Mouse (Mus musculus) neural tube, embryonic 14.5 days (tissue): Measurements from ENCODE around the gene Rabgap1l. TPM values are rescaled to one million over a fixed set of nuclear protein-coding genes. Genes with fewer than 3 reads are reported as not detected.

Source experiments
- ATAC-seq: fragments of 200-750 bp; cut with Nextera tagmentation; 2 replicates; pipeline ENCODE4 v1.8.0; 2017; ENCODE audit warnings: low read depth, mild to moderate bottlenecking, moderate TSS enrichment, moderate library complexity
- H3K27ac ChIP-seq: fragments of 300-500 bp; sonication (generic); 2 replicates; pipeline ENCODE4 v1.5.1; 2014; ENCODE audit warnings: low read depth, mild to moderate bottlenecking, control low read depth, low read length, moderate library complexity, mixed read lengths
- H3K27me3 ChIP-seq: fragments of 300-500 bp; sonication (generic); 2 replicates; pipeline ENCODE4 v1.6.1; 2014; ENCODE audit warnings: low read length; ENCODE audit not compliant: control insufficient read depth, insufficient read depth
- H3K36me3 ChIP-seq: fragments of 300-500 bp; sonication (generic); 2 replicates; pipeline ENCODE4 v1.6.1; 2014; ENCODE audit warnings: low read length, mixed read lengths; ENCODE audit not compliant: control insufficient read depth, insufficient read depth
- H3K4me1 ChIP-seq: fragments of 300-500 bp; sonication (generic); 2 replicates; pipeline ENCODE4 v1.6.1; 2014; ENCODE audit warnings: low read length; ENCODE audit not compliant: control insufficient read depth, insufficient read depth
- H3K4me2 ChIP-seq: fragments of 300-500 bp; sonication (generic); 2 replicates; pipeline ENCODE4 v1.6.1; 2014; ENCODE audit warnings: mild to moderate bottlenecking, low read depth, low read length, control low read depth
- H3K4me3 ChIP-seq: fragments of 300-500 bp; sonication (generic); 2 replicates; pipeline ENCODE4 v1.5.1; 2014; ENCODE audit warnings: low read depth, low read length, control low read depth, mixed read lengths
- H3K9ac ChIP-seq: fragments of 300-500 bp; sonication (generic); replicated peaks from 2 replicates; pipeline ENCODE4 v1.6.1; 2014; ENCODE audit warnings: low read depth, mild to moderate bottlenecking, control low read depth, low read length, mixed read lengths
- H3K9me3 ChIP-seq: fragments of 300-500 bp; sonication (generic); 2 replicates; pipeline ENCODE4 v1.6.1; 2016; ENCODE audit warnings: low read length; ENCODE audit not compliant: control insufficient read depth
- WGBS: fragments of 180-500 bp; shearing (Covaris S2); extraction: QIAGEN DNeasy Blood & Tissue Kit; methylation state at CpG from one replicate; pipeline ENCODE4 v1.1.7; 2014; 5-methylcytosine and 5-hydroxymethylcytosine counted together
- polyA plus RNA-seq: library from polyadenylated mRNA; unstranded; fragments of >200 nt; fragmentation: Nextera tagmentation; extraction: Ambion mirVana; gene quantifications from 2 replicates; pipeline ENCODE4 v1.2.1, GENCODE M21; 2014

The Rabgap1l gene
- polyA plus RNA-seq, 1 experiment from 2014 or later, result 61.3 TPM

DNA sequence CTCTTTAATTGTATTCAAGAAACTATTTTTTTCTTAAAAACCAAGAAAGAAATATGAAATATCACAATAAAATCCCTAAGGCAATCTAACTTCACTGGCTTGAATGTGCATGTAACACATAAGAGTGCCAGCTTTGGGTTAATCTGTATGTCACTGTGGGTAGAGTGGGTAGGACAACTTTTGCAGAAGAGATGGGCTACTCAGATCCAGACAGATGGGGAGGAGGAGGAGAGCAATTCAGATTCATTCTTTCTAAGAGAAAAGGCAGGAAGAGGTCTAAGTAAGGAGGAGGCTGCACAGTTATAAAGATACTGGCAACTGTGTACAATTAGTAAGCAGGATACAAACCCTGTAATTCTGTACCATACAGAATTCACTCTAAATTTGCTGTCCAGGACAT is 327.8 kb downstream of the Rabgap1l start:
- ATAC-seq, result no peak
- no peak overlapping the region for H3K9ac ChIP-seq
- no peaks in the 10 kb centered on the region for H3K9me3 ChIP-seq
- H3K4me2 ChIP-seq, result no peak overlapping the region
- no peaks in the 10 kb centered on the region for H3K36me3 ChIP-seq
- H3K4me3 ChIP-seq, result no peak overlapping the region
- no peaks in the 10 kb centered on the region for H3K27me3 ChIP-seq
- no peak overlapping the region for H3K27ac ChIP-seq
- H3K4me1 ChIP-seq, result no peaks in the 10 kb centered on the region

DNA sequence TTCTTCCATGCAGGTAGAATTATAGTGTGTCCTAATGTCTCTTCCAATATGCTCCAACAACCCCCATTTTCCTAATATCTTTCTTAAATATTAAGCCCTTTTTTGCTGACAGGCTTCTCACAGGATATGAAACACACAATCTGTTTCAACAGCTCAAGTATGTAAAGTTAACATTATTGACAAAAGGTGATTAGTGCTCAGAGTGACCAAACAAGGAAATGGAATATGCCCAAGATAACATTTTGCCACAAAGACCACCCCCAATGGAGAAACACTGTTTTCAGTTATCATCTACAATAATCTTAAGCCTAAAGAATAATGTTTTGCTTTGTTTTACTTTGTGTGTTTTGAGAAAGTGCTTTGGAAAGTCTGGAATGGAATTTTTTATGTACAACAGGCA is 328.9 kb downstream of the Rabgap1l start:
- no peaks in the 10 kb centered on the region for H3K9me3 ChIP-seq
- no peaks in the 10 kb centered on the region for H3K4me1 ChIP-seq
- H3K4me2 ChIP-seq, result no peak overlapping the region
- H3K27ac ChIP-seq, result no peak overlapping the region
- no peaks in the 10 kb centered on the region for H3K27me3 ChIP-seq
- H3K36me3 ChIP-seq, result no peaks in the 10 kb centered on the region
- no peak overlapping the region for H3K4me3 ChIP-seq
- no peak overlapping the region for H3K9ac ChIP-seq
- ATAC-seq, result no peak

DNA sequence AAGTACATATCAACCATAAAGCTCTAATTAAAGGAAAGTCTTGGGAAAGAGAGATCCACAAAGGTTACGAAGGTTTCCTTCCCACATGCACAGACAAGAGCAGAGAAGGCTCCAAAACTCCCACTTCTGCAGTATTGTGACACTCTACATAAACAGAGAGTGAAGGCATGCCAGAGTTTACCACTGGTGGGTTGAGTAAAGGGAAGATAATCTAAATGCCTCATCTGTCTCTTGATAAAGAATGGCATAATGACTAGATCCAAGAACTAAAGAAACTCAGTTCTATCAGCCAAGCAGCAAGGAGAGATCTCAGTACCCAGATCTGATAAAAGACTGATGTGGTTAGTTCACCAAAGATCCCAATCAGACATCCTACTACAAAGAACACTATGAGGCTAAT is 332.7 kb downstream of the Rabgap1l start:
- Histone ChIP-seq H3K4me3 (no peak overlapping the region), H3K9ac (no peak overlapping the region), H3K27me3 (no peaks in the 10 kb centered on the region), H3K27ac (no peak overlapping the region), H3K9me3 (no peaks in the 10 kb centered on the region), H3K4me1 (no peaks in the 10 kb centered on the region), H3K36me3 (no peaks in the 10 kb centered on the region), H3K4me2 (no peak overlapping the region)
- no peak for ATAC-seq
- WGBS, result 88% methylated on average over 1 of the region's 1 CpGs

DNA sequence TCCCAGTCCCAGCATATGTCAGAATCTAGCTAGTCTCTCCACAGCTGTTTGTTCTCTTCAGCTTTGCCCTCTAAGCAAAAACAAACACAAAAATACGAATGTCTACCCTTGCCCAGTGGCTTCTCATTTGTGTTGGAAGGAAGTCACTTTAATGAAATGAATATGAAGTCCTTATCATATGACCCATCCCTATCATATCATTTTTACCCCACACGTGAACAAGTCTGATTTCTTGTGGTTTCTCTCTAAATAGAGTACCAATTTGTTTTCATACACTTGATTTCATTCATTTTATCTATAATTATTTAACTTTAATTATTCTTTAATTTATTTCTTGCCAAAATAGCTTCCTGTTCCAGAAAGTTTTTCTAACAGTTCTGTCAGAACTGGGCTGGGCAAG is 341.3 kb downstream of the Rabgap1l start:
- no peaks in the 10 kb centered on the region for H3K4me1 ChIP-seq
- H3K4me3 ChIP-seq, result no peak overlapping the region
- H3K9ac ChIP-seq, result no peak overlapping the region
- no peaks in the 10 kb centered on the region for H3K9me3 ChIP-seq
- H3K27me3 ChIP-seq, result no peaks in the 10 kb centered on the region
- WGBS, result 82% methylated on average over 2 of the region's 2 CpGs
- no peak for ATAC-seq
- H3K36me3 ChIP-seq, result no peaks in the 10 kb centered on the region
- no peak overlapping the region for H3K4me2 ChIP-seq
- no peak overlapping the region for H3K27ac ChIP-seq

DNA sequence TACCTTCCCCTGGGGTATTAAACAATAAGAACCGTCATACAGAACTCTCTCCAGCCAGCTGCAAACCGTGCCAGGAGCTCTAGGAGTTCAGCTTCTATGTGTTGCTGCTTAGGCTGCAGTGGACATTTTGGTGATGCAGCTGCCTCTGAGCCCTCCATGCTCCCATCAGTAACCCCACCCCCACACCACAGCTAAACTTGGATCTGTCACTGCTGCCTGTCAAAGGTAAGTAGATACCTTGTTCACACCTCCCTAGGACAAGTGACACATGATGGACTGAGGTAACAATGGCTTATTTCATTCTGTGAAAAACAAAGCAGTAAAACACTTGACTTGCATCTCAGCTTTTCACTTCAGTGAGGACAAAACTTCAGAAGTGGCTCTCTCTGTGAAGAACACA is 344.3 kb downstream of the Rabgap1l start:
- 56% methylated on average over 2 of the region's 2 CpGs for WGBS
- Histone ChIP-seq H3K4me2 (no peak overlapping the region), H3K27me3 (no peaks in the 10 kb centered on the region), H3K9ac (no peak overlapping the region), H3K4me3 (no peak overlapping the region), H3K9me3 (no peaks in the 10 kb centered on the region), H3K27ac (no peak overlapping the region), H3K36me3 (no peaks in the 10 kb centered on the region), H3K4me1 (no peaks in the 10 kb centered on the region)
- no peak for ATAC-seq

DNA sequence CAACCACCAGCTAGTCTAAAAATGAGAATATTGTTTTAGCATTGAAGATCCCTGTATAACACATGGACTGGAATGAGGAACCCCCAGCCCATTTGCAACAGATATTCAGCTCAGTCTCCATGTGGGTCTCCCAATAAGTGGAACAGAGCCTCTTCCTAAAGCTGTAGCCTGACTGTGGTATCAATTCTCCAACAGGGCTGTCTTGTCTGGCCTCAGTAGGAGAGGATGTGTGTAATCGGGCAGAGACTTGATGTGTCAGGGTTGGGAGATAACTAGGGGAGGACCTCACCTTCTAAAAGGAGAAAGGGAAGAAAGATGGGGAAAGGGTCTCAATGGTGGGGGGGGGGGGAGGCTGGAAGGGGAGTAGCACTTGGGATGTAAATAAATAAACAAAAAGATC is 346.2 kb downstream of the Rabgap1l start:
- 92% methylated on average over 1 of the region's 1 CpGs for WGBS
- H3K4me3 ChIP-seq, result no peak overlapping the region
- no peaks in the 10 kb centered on the region for H3K4me1 ChIP-seq
- no peak overlapping the region for H3K27ac ChIP-seq
- H3K9ac ChIP-seq, result no peak overlapping the region
- ATAC-seq, result no peak
- no peaks in the 10 kb centered on the region for H3K27me3 ChIP-seq
- no peaks in the 10 kb centered on the region for H3K9me3 ChIP-seq
- H3K36me3 ChIP-seq, result no peaks in the 10 kb centered on the region
- H3K4me2 ChIP-seq, result no peak overlapping the region

DNA sequence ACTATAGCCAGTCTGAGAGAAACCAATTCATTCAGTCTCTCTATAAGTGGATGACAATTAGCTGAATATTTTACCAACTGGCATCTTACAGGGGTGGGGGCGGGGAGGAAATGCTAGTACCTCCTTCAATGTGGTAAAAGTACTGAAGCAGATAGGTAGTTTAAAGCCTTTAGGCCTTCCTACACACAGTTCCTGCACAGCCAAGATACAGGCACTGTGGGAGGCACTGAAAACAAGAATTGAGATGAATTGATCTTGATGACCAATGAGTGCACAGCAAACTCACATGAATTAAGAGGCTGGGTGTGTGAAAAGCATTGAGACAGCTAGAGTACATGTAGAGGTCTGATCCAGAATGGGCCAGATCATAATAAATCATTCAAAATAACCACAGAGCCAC is 349.5 kb downstream of the Rabgap1l start:
- WGBS, result 88% methylated on average over 1 of the region's 1 CpGs
- Histone ChIP-seq H3K27me3 (no peaks in the 10 kb centered on the region), H3K9ac (no peak overlapping the region), H3K36me3 (no peaks in the 10 kb centered on the region), H3K4me1 (no peaks in the 10 kb centered on the region), H3K4me2 (no peak overlapping the region), H3K4me3 (no peak overlapping the region), H3K9me3 (no peaks in the 10 kb centered on the region), H3K27ac (no peak overlapping the region)
- no peak for ATAC-seq

DNA sequence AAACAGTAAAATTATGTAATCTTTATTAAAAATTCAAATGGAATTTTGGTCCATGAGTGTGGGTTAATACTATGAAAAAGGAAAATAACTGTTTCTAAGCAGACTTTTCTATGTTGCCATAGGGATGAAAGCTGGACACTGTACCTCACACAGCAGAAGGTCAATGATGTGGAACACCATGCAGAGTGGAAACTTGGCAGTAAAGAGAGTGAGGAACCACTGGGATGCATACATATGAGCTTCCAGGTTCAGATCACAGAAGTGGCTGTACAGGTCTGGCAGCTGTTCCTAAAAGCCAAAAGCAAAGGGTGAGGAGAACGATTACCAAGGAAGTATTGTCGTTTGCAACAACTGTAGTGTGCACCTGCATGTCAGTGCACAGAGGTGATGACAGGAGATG is 351.3 kb downstream of the Rabgap1l start:
- Histone ChIP-seq H3K4me2 (no peak overlapping the region), H3K9ac (no peak overlapping the region), H3K9me3 (no peaks in the 10 kb centered on the region), H3K36me3 (no peaks in the 10 kb centered on the region), H3K4me1 (no peaks in the 10 kb centered on the region), H3K27me3 (no peaks in the 10 kb centered on the region), H3K4me3 (no peak overlapping the region), H3K27ac (no peak overlapping the region)
- 69% methylated on average over 2 of the region's 2 CpGs for WGBS
- peak; percentile 66; the same call in 1 of the 2 replicates for ATAC-seq

DNA sequence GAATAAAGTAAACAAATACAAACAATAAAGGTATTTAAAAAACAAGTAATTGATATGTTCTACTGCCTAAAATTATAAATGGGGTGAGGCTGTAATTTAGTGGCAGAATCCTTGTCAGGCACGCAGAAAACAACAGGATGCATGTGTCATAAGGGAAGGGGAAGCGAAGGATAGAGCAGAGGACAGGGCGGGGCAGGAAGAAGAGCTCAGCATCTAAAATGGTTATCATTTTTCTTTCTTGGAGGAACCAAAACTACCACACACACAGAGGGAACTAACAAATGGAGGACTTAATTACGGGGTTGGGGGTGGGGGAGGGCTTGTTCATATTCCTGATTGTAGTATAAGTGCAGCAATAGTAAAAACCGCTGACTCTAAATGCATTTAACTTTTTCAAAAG is 351.9 kb downstream of the Rabgap1l start:
- Histone ChIP-seq H3K36me3 (no peaks in the 10 kb centered on the region), H3K9ac (no peak overlapping the region)
- WGBS, result 86% methylated on average over 5 of the region's 5 CpGs

DNA sequence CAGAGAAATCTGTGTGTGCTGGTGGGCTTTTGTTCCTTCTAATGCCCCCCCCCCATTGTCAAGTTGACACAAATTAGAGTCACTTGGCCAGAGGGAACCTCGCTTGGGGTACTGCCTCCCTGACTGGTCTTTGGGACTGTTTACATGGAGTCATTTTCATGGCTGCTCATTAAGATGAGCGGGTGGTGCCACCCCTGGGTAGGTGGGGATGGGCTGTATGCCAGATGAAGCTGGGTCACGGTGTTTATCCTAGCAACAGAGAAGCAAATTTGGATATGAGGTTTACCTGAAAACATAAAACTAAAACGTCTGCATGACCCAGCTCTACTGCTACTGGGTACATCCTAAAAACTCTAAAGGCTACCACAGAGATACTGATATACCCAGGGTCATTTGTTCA is 354.2 kb downstream of the Rabgap1l start:
- Histone ChIP-seq H3K27me3 (no peaks in the 10 kb centered on the region), H3K9me3 (no peaks in the 10 kb centered on the region), H3K9ac (no peak overlapping the region), H3K36me3 (no peaks in the 10 kb centered on the region), H3K4me2 (no peak overlapping the region), H3K4me1 (no peaks in the 10 kb centered on the region), H3K27ac (no peak overlapping the region), H3K4me3 (no peak overlapping the region)
- WGBS, result 58% methylated on average over 4 of the region's 4 CpGs
- no peak for ATAC-seq

More for the DNA sequence above, 351.9 kb downstream of the Rabgap1l start:
- no peak overlapping the region for H3K4me2 ChIP-seq
- H3K27ac ChIP-seq, result no peak overlapping the region
- H3K27me3 ChIP-seq, result no peaks in the 10 kb centered on the region
- ATAC-seq, result no peak
- no peak overlapping the region for H3K4me3 ChIP-seq
- H3K4me1 ChIP-seq, result no peaks in the 10 kb centered on the region
- no peaks in the 10 kb centered on the region for H3K9me3 ChIP-seq
